Mouse (Mus musculus): ENCODE data around the gene Phtf2.
"Not testable (repeated sequence)": the region's sequence is repeated elsewhere in the genome, so short reads cannot be mapped to it uniquely, and the experiment has no call there.

The Phtf2 gene

GRCm38 (mm10) chr5:20765365-20765920 lies 116.5 kb downstream of the Phtf2 start:
- DNase-seq (ENCODE audit: low spot score), result no peak

DNA sequence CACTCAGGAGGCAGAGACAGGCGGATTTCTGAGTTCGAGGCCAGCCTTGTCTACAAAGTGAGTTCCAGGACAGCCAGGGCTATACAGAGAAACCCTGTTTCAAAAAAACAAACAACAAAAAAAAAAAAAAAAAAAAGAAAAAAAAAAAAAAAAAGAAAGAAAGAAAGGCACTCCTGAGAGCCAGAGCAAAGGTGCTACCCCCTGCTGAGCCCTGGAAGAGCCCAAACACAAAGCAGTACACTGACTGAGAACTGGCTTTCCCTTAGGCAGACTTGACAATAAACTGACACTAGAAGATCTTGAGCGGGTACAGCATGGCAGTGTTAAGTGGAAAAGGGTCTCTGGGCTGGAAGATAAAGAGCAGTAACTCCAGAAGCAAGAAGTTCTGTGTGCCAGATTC lies 119.5 kb downstream of the Phtf2 start:
- DNase-seq (ENCODE audit: low spot score), result not testable (repeated sequence)

DNA sequence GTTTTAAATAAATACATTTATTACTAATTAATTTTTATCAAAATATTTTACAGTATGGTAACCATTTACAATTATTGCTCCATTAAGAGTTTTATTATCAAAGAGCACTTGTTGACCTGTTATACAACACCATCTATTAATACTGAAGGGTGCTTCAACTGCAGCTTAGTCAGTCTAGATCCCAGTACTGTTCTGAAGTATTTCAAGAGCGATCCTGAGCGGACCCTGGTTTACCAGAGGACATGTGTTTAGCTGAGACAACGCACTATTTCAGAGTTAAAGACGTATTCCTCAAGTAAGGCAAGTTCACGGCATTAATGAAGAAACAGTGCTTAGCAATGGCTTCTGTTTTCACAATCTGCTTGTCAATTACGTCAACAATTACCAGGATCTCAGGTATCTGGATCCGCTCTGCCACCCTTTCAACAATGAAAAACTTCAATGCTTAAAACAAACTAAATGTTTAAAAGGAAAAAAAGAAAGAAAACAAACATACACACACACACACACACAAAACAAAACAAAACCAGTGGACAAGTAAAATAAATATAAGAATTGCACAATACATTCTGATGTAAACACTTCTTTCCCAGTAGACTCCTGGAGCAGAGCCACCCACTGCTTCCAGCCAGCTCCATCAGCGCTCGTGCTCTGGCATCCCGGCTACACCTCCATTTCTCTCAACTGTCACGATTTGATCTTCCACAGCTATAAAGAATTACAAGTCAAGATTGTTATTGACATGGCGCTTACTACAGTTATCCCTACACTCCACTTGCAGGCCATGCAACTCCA lies 121.4 kb downstream of the Phtf2 start:
- DNase-seq (ENCODE audit: low spot score), result no peak

- DNase-seq (ENCODE audit: low spot score), result no peak
These were observed 122.2 kb downstream of the Phtf2 start for GRCm38 (mm10) chr5:20759771-20760170.

DNA sequence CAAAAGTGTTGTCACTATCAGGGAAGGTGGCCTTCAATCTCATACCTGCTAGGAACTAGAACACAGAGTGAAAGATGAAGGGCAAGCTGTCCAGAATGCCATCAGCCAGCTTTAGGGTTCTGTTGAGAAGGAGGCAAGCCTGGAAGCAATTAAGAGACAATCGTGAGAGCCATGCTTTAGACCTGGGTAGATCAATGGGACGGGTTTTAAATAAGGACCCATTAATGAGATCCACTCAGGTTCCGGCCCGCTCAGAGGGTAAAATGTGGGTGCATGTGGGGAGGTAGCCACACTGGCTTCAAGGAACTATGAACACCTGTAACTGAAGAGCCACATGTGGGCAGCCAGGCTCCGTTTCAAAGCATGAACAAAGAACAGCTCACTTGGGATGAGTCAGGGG lies 128.0 kb downstream of the Phtf2 start:
- DNase-seq (ENCODE audit: low spot score), result no peak

- no peak for DNase-seq (ENCODE audit: low spot score)
These were observed 128.8 kb downstream of the Phtf2 start for GRCm38 (mm10) chr5:20753096-20753495.

DNA sequence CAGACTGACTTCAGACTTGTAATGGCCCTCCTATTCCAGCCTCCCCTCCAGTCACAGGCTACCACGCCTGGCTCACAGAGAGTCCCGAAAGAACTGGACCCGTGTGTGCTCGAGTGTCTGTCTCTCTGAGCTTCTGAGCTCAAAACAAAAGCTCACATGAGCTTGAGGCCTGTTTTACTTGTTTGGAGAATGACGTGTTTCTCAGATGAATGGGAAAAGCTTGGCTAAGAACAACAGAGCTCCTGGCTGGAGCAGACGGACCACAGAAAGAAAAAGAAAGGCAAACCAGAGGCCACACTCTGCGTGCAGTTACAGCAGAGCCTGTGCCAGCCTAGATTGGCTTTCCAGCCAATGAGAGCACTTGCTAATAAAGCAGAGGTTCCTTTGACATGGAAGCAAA lies 130.2 kb downstream of the Phtf2 start:
- DNase-seq (ENCODE audit: low spot score), result no peak

DNA sequence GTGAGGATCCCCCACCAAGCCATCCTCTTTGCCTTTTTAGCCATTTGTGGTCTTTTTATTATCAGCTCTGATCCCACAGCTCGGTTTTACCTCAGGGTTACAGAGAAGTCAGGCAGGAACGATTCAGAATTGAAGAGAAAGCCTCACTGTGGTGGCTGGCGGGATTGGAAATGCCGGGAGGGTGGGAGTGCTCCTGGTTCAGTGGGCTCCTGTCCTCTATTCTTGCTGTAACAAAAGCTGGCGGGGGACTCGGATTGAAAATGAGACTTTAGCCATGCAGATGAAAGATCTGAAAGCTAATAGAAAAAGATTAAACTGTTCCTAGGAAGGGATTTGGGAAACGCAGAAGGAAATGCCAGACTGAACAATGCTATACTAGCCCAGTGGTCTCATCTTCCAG lies 130.9 kb downstream of the Phtf2 start:
- DNase-seq (ENCODE audit: low spot score), result no peak

GRCm38 (mm10) chr5:20749535-20749934 lies 132.4 kb downstream of the Phtf2 start:
- DNase-seq (ENCODE audit: low spot score), result no peak

DNA sequence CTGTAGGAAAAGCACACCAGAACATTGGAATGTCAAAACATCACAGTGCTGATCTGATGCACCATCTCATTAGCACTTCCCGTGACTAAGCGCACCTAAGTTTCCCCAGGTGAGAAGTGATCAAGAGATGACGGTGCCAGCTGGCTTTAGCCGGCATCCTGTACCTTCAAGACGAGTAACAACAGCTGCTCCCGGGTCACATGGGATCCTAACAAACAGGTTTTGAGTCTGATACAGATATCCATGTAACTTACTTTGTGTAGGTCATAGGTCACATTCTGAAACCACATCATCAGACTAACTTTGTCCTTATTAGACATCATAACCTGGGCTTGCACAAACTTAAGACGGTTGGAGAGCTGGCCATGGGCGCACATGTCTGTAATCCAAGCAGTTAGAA lies 133.1 kb downstream of the Phtf2 start:
- DNase-seq (ENCODE audit: low spot score), result no peak

DNA sequence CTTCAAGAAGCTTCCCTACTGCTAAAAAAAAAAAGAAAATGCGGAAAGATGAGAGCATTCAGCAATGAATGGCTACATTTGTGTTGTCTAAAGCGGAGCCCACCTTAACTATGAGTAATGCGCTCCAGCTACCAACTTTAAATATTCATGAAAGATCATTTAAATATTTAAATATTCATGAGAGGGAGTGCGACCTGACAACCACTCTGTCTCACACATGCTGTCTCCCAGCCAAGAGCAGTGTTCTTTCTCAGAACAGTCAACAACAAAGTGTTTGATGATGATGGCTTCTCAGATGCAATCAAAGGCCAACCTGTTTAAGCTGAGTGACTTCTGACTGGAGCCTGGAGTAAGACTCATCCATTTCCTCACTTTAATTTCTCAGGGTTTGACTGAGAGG lies 133.8 kb downstream of the Phtf2 start:
- DNase-seq (ENCODE audit: low spot score), result no peak

GRCm38 (mm10) chr5:20741936-20742335 lies 140.0 kb downstream of the Phtf2 start:
- DNase-seq (ENCODE audit: low spot score), result no peak

DNA sequence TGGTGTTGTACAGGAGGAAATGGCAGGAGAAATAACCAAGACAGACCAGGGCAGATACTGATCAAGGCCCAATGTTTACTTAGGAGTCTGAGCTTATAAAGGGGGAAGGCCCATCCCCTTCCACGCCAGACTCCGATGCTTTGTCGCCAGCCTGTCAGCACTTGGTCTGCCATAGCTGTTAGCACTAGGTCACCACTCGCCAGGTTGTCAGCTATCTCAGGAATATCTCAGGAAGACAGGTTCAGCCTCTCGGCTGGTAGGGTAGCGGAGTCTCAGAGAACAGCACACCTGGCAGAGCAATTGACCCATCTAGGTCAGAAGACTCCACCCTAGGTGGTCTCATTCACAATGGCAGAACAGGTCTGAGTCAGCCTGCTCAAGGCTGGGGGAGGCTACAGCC lies 140.7 kb downstream of the Phtf2 start:
- DNase-seq (ENCODE audit: low spot score), result no peak

DNA sequence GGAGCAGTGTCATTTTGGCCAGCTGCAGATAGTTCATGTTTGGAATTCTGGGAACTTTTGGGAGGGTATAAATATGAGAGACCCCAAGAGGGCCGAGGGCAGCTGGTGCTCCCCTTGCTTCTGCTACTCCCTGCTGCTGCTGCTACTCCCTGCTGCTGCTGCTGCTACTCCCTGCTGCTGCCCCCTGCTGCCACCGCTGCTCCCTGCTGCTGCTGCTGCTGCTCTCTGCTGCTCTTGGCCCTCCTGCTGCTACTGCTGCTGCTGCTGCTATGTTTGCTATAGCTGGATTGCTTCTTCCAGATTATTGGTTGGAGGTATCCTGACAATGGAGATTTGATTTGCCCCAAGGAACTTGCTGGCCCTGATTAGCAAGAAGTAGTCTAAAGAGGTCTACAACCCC lies 143.1 kb downstream of the Phtf2 start:
- no peak for DNase-seq (ENCODE audit: low spot score)

DNA sequence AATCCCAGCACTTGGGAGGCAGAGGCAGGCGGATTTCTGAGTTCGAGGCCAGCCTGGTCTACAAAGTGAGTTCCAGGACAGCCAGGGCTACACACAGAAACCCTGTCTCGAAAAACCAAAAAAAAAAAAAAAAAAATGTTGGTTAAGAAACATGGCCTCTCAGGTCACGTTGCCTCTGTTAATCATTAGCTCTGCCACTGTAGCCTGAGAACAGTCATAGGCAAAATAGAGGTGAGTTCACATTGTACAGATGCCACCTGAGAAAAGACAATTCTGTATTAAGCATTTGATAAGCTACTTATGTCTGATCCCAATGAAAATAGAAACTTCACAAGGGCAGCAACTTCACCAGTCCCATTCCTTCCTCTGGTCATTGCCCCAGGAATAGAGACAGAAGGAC lies 158.7 kb downstream of the Phtf2 start:
- DNase-seq (ENCODE audit: low spot score), result not testable (repeated sequence)

DNA sequence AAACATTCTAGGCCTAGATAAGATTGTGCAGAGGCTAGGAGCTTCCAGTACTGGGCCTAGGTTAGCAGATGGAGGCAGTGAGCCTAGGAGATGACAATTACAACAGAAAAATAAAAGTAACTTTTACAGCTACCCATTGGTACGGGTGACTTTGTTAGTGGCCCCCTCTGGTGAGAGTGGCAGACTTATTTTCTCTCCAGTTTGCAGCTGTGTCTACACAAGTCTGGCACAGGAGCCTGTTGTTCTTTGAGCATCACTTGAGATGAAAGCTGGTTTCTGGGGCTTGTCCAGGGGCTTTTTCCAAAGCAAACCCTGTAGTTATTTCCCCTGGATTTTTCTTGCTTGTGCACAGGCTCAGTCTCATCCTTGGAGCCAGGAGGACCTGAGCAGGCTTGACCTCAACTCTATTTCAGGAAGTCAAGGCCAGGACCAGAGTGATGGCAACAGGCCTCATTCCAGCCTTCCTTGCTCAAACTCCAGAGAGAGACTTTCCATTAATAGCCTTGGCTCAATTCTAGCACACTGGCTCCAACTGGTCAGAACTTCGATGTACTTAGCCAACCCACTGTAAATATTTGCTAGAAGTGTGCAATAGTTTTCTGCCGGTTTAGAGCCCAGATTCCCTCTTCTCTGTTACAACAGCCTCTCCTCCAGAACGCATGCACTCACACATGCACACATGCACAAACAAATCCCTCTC lies 161.6 kb downstream of the Phtf2 start:
- DNase-seq (ENCODE audit: low spot score), result no peak

- DNase-seq (ENCODE audit: low spot score), result not testable (repeated sequence)
These were observed 165.9 kb downstream of the Phtf2 start for GRCm38 (mm10) chr5:20715980-20716379.

DNA sequence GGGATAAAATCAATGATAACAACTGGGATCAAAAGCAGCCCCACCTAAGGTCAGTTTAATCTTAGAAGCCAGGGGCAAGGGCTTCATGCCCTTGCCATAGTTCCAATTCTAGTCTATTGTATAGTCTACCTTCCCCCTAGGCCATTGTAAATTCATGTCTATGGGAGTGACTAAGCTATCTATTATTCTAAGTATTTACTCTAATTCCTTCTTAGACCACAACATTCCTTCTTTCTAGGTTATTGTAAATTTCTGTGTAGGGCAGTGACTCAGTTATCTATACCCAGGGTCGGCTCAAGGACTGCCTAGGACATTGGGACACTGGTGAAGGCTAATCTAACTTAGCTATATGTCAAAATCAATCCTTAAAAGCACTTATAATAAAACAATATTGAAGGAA lies 167.3 kb downstream of the Phtf2 start:
- DNase-seq (ENCODE audit: low spot score), result not testable (repeated sequence)

GRCm38 (mm10) chr5:20710845-20711244 lies 171.1 kb downstream of the Phtf2 start:
- not testable (repeated sequence) for DNase-seq (ENCODE audit: low spot score)

Measured in layer of hippocampus, adult 9-10 months (tissue).